ENCODE assay signal across 14 mouse cellular contexts in genomic region chr6:53583234-53583875, GRCm38 (mm10).
DNase-seq lines count a peak whose midpoint lies in the region; ATAC-seq lines count a peak whose summit lies in the region.
"Had no signal": no experiment of that assay in that cellular context is flagged by ENCODE, and none has a peak within 500 bp of the region (broad histone marks: within the 10 kb centered on the region; RNA-seq: fewer than 3 reads in every experiment).

No protein-coding gene starts in this region.

- peak overlapping the region; percentile 41 for H3K4me2 ChIP-seq in hindbrain, embryonic 15.5 days
- H3K4me2 ChIP-seq in forebrain, embryonic 12.5 days, result peak overlapping the region; percentile 8; the same call in 1 of the 2 replicates
- no peak overlapping the region for H3K4me2 ChIP-seq in intestine, embryonic 16.5 days (ENCODE audit: low read depth, low read length)
- H3K4me2 ChIP-seq: heart, embryonic 11.5 days; stomach, embryonic 15.5 days had no signal

- peak; percentile 48; the same call in 1 of the 2 replicates for ATAC-seq in hindbrain, embryonic 15.5 days (ENCODE audit: low FRiP score, low read depth)
- ATAC-seq in forebrain, embryonic 12.5 days (ENCODE audit: low FRiP score), result peak; percentile 20; the same call in 1 of the 2 replicates
- ATAC-seq in intestine, embryonic 16.5 days, result no peak
- ATAC-seq: Patski had no signal

- no peaks in the 10 kb centered on the region for H3K36me3 ChIP-seq in hindbrain, embryonic 15.5 days
- no peaks in the 10 kb centered on the region for H3K36me3 ChIP-seq in hindbrain, embryonic 10.5 days
- H3K36me3 ChIP-seq in forebrain, embryonic 12.5 days (replicated peaks), result no peaks in the 10 kb centered on the region
- H3K36me3 ChIP-seq in limb, embryonic 10.5 days, result no peaks in the 10 kb centered on the region
- no peaks in the 10 kb centered on the region for H3K36me3 ChIP-seq in intestine, embryonic 16.5 days (ENCODE audit: control insufficient read depth, insufficient read depth, low read length)
- H3K36me3 ChIP-seq: stomach, embryonic 15.5 days had no signal

- no peak overlapping the region for H3K4me3 ChIP-seq in hindbrain, embryonic 15.5 days
- no peak overlapping the region for H3K4me3 ChIP-seq in hindbrain, embryonic 10.5 days
- H3K4me3 ChIP-seq in forebrain, embryonic 12.5 days (replicated peaks), result no peak overlapping the region
- no peak overlapping the region for H3K4me3 ChIP-seq in limb, embryonic 10.5 days
- no peak overlapping the region for H3K4me3 ChIP-seq in intestine, embryonic 16.5 days (ENCODE audit: low read length)
- H3K4me3 ChIP-seq: stomach, embryonic 15.5 days had no signal

- H3K27me3 ChIP-seq in hindbrain, embryonic 15.5 days, result no peaks in the 10 kb centered on the region
- H3K27me3 ChIP-seq in hindbrain, embryonic 10.5 days (ENCODE audit: insufficient read depth, poor library complexity, severe bottlenecking), result no peaks in the 10 kb centered on the region
- H3K27me3 ChIP-seq in forebrain, embryonic 12.5 days, result no peaks in the 10 kb centered on the region
- H3K27me3 ChIP-seq in limb, embryonic 10.5 days (ENCODE audit: low read depth, poor library complexity, severe bottlenecking), result no peaks in the 10 kb centered on the region
- no peaks in the 10 kb centered on the region for H3K27me3 ChIP-seq in intestine, embryonic 16.5 days (replicated peaks; ENCODE audit: control insufficient read depth, insufficient read depth, low read length)
- H3K27me3 ChIP-seq: Patski; stomach, embryonic 15.5 days had no signal

- no peaks in the 10 kb centered on the region for H3K9me3 ChIP-seq in hindbrain, embryonic 15.5 days
- H3K9me3 ChIP-seq in hindbrain, embryonic 10.5 days, result no peaks in the 10 kb centered on the region
- no peaks in the 10 kb centered on the region for H3K9me3 ChIP-seq in forebrain, embryonic 12.5 days
- no peaks in the 10 kb centered on the region for H3K9me3 ChIP-seq in limb, embryonic 10.5 days (replicated peaks)
- H3K9me3 ChIP-seq in intestine, embryonic 16.5 days (ENCODE audit: control insufficient read depth, low read length), result no peaks in the 10 kb centered on the region
- H3K9me3 ChIP-seq: stomach, embryonic 15.5 days had no signal

- no peak for DNase-seq in hindbrain, embryonic 10.5 days (ENCODE audit: low spot score)
- no peak for DNase-seq in limb, embryonic 10.5 days (ENCODE audit: low spot score)
- peak; percentile 29 to 44 for DNase-seq in right cerebral cortex, adult 2 months (ENCODE audit: low spot score in 2 of 2)
- DNase-seq in adrenal gland, postnatal 14 days, result no peak
- no peak for DNase-seq in thymus, adult 18-20 months
- DNase-seq: cerebellum, postnatal 25 days; kidney, adult 2 months; lung, postnatal 14 days had no signal

- peak overlapping the region; percentile 49; the same call in 1 of the 2 replicates for H3K27ac ChIP-seq in hindbrain, embryonic 15.5 days (replicated peaks)
- no peak overlapping the region for H3K27ac ChIP-seq in hindbrain, embryonic 10.5 days
- H3K27ac ChIP-seq in forebrain, embryonic 12.5 days, result peak overlapping the region; percentile 68
- H3K27ac ChIP-seq in limb, embryonic 10.5 days, result peak overlapping the region; percentile 39
- no peak overlapping the region for H3K27ac ChIP-seq in intestine, embryonic 16.5 days (ENCODE audit: low read length)
- H3K27ac ChIP-seq: stomach, embryonic 15.5 days had no signal

- no peak overlapping the region for H3K9ac ChIP-seq in hindbrain, embryonic 15.5 days
- no peak overlapping the region for H3K9ac ChIP-seq in forebrain, embryonic 12.5 days
- H3K9ac ChIP-seq in intestine, embryonic 16.5 days (ENCODE audit: low read depth, low read length), result no peak overlapping the region
- H3K9ac ChIP-seq: stomach, embryonic 15.5 days had no signal

- H3K4me1 ChIP-seq in hindbrain, embryonic 15.5 days (replicated peaks), result peaks cover 25% of the 10 kb centered on the region
- H3K4me1 ChIP-seq in hindbrain, embryonic 10.5 days (replicated peaks), result peaks cover 19% of the 10 kb centered on the region
- peaks cover 30% of the 10 kb centered on the region for H3K4me1 ChIP-seq in forebrain, embryonic 12.5 days
- peaks cover 58% of the 10 kb centered on the region for H3K4me1 ChIP-seq in limb, embryonic 10.5 days
- no peaks in the 10 kb centered on the region for H3K4me1 ChIP-seq in intestine, embryonic 16.5 days (ENCODE audit: control insufficient read depth, insufficient read depth, low read length)

- 32% methylated on average over 19 of the region's 19 CpGs for WGBS in hindbrain, embryonic 15.5 days
- WGBS in hindbrain, embryonic 10.5 days, result 72% methylated on average over 19 of the region's 19 CpGs
- 40% methylated on average over 19 of the region's 19 CpGs for WGBS in forebrain, embryonic 12.5 days
- WGBS in limb, embryonic 10.5 days, result 51% methylated on average over 19 of the region's 19 CpGs
- 59% methylated on average over 19 of the region's 19 CpGs for WGBS in intestine, embryonic 16.5 days

Comparison
In these comparisons a context has a peak if more than half of its experiments do, and no peak if none do; other contexts are left out.
1. H3K27ac ChIP-seq: peak in hindbrain, embryonic 15.5 days (single experiment), forebrain, embryonic 12.5 days (single experiment) and limb, embryonic 10.5 days (single experiment); none in hindbrain, embryonic 10.5 days (single experiment) and intestine, embryonic 16.5 days (single experiment).
2. DNase-seq: peak in right cerebral cortex, adult 2 months (2 of 2); none in hindbrain, embryonic 10.5 days (single experiment), limb, embryonic 10.5 days (single experiment), adrenal gland, postnatal 14 days (single experiment) and thymus, adult 18-20 months (0 of 2).